Mouse (Mus musculus) midbrain, embryonic 10.5 days (tissue): Measurements from ENCODE around the gene Hpse2. TPM values are rescaled to one million over a fixed set of nuclear protein-coding genes. Genes with fewer than 3 reads are reported as not detected.
A peak's percentile ranks its signal among the peaks of the same experiment; 100 is the strongest.
"Not testable (repeated sequence)": the region's sequence is repeated elsewhere in the genome, so short reads cannot be mapped to it uniquely, and the experiment has no call there.

Experiments
- DNase-seq: peaks from one replicate; pipeline ENCODE4 v3.0.0-alpha.2; 2017; ENCODE audit warnings: low spot score
- H3K27ac ChIP-seq: fragments of 300-500 bp; sonication (generic); replicated peaks from 2 replicates; pipeline ENCODE4 v1.5.1; 2016; ENCODE audit warnings: mild to moderate bottlenecking
- H3K27me3 ChIP-seq: fragments of 300-500 bp; sonication (generic); 2 replicates; pipeline ENCODE4 v1.6.1; 2016; ENCODE audit warnings: low read depth, mild to moderate bottlenecking; ENCODE audit not compliant: poor library complexity, severe bottlenecking
- H3K36me3 ChIP-seq: fragments of 300-500 bp; sonication (generic); 2 replicates; pipeline ENCODE4 v1.6.1; 2016; ENCODE audit warnings: mild to moderate bottlenecking, moderate library complexity
- H3K4me1 ChIP-seq: fragments of 300-500 bp; sonication (generic); 2 replicates; pipeline ENCODE4 v1.6.1; 2016
- H3K4me3 ChIP-seq: fragments of 300-500 bp; sonication (generic); 2 replicates; pipeline ENCODE4 v1.5.1; 2016; ENCODE audit warnings: mild to moderate bottlenecking, moderate library complexity
- H3K9me3 ChIP-seq: fragments of 300-500 bp; sonication (generic); replicated peaks from 2 replicates; pipeline ENCODE4 v1.6.1; 2016; ENCODE audit warnings: mild to moderate bottlenecking
- WGBS: fragments of 180-500 bp; shearing (Covaris S2); methylation state at CpG from one replicate; pipeline ENCODE4 v1.1.7; 2016; 5-methylcytosine and 5-hydroxymethylcytosine counted together
- polyA plus RNA-seq: library from polyadenylated mRNA; unstranded; fragments of >200 nt; fragmentation: Nextera tagmentation; extraction: Ambion mirVana; gene quantifications from 2 replicates; pipeline ENCODE4 v1.2.1, GENCODE M21; 2016

Hpse2 gene
- polyA plus RNA-seq, 1 experiment from 2014 or later = 0.39 TPM

- H3K4me3 ChIP-seq = no peak overlapping the region
- no peak overlapping the region for H3K27ac ChIP-seq
- DNase-seq = no peak
- no peaks in the 10 kb centered on the region for H3K27me3 ChIP-seq
- WGBS = 89% methylated on average over 2 of the region's 2 CpGs
- no peaks in the 10 kb centered on the region for H3K36me3 ChIP-seq
- no peaks in the 10 kb centered on the region for H3K4me1 ChIP-seq
- no peaks in the 10 kb centered on the region for H3K9me3 ChIP-seq
These were observed 571.9 kb downstream of the Hpse2 start for GRCm38 (mm10) chr19:42816261-42816660.

- Histone ChIP-seq H3K36me3 (no peaks in the 10 kb centered on the region), H3K27ac (no peak overlapping the region), H3K27me3 (no peaks in the 10 kb centered on the region), H3K9me3 (no peaks in the 10 kb centered on the region), H3K4me3 (no peak overlapping the region), H3K4me1 (no peaks in the 10 kb centered on the region)
- no peak for DNase-seq
- 86% methylated on average over 5 of the region's 5 CpGs for WGBS
These were observed 578.0 kb downstream of the Hpse2 start for GRCm38 (mm10) chr19:42810140-42810539.

- Histone ChIP-seq H3K27me3 (no peaks in the 10 kb centered on the region), H3K9me3 (no peaks in the 10 kb centered on the region), H3K4me1 (no peaks in the 10 kb centered on the region), H3K27ac (no peak overlapping the region), H3K36me3 (no peaks in the 10 kb centered on the region), H3K4me3 (no peak overlapping the region)
- DNase-seq = no peak
- 91% methylated on average over 10 of the region's 10 CpGs for WGBS
These were observed 578.7 kb downstream of the Hpse2 start for GRCm38 (mm10) chr19:42809491-42809890.

- H3K27ac ChIP-seq = no peak overlapping the region
- WGBS = 80% methylated on average over 2 of the region's 2 CpGs
- H3K9me3 ChIP-seq = no peaks in the 10 kb centered on the region
These were observed 590.3 kb downstream of the Hpse2 start for GRCm38 (mm10) chr19:42797866-42798265.

GRCm38 (mm10) chr19:42795801-42796200 is 592.4 kb downstream of the Hpse2 start:
- Histone ChIP-seq H3K27ac (peak overlapping the region; percentile 79; the same call in 1 of the 2 replicates), H3K36me3 (no peaks in the 10 kb centered on the region), H3K27me3 (peaks cover 17% of the 10 kb centered on the region), H3K4me1 (peaks cover 11% of the 10 kb centered on the region), H3K4me3 (peak overlapping the region; percentile 62), H3K9me3 (no peaks in the 10 kb centered on the region)
- DNase-seq = no peak
- 41% methylated on average over 9 of the region's 9 CpGs for WGBS

More at GRCm38 (mm10) chr19:42797866-42798265, 590.3 kb downstream of the Hpse2 start:
- Histone ChIP-seq H3K36me3 (no peaks in the 10 kb centered on the region), H3K27me3 (peaks cover 17% of the 10 kb centered on the region), H3K4me1 (peaks cover 11% of the 10 kb centered on the region), H3K4me3 (no peak overlapping the region)
- no peak for DNase-seq

- no peaks in the 10 kb centered on the region for H3K9me3 ChIP-seq
- peak; percentile 91 for DNase-seq
- 3% methylated on average over 31 of the region's 31 CpGs for WGBS
- peaks cover 11% of the 10 kb centered on the region for H3K4me1 ChIP-seq
- peak overlapping the region; percentile 79 for H3K27ac ChIP-seq
- H3K27me3 ChIP-seq = peaks cover 17% of the 10 kb centered on the region
- H3K36me3 ChIP-seq = no peaks in the 10 kb centered on the region
- peak overlapping the region; percentile 62 for H3K4me3 ChIP-seq
These were observed 593.1 kb downstream of the Hpse2 start for GRCm38 (mm10) chr19:42794914-42795613.

GRCm38 (mm10) chr19:42788311-42788710 is 599.8 kb downstream of the Hpse2 start:
- Histone ChIP-seq H3K9me3 (no peaks in the 10 kb centered on the region), H3K4me3 (no peak overlapping the region), H3K36me3 (no peaks in the 10 kb centered on the region), H3K4me1 (peaks cover 30% of the 10 kb centered on the region), H3K27ac (no peak overlapping the region), H3K27me3 (peaks cover 14% of the 10 kb centered on the region)
- WGBS = 64% methylated on average over 5 of the region's 5 CpGs
- DNase-seq = no peak

GRCm38 (mm10) chr19:42785562-42786220 is 602.5 kb downstream of the Hpse2 start:
- Histone ChIP-seq H3K27ac (peak overlapping the region; percentile 69), H3K27me3 (peaks cover 14% of the 10 kb centered on the region), H3K4me1 (peaks cover 30% of the 10 kb centered on the region), H3K9me3 (no peaks in the 10 kb centered on the region), H3K36me3 (no peaks in the 10 kb centered on the region), H3K4me3 (peak overlapping the region; percentile 21; the same call in 1 of the 2 replicates)
- DNase-seq = no peak
- WGBS = 29% methylated on average over 8 of the region's 8 CpGs

- Histone ChIP-seq H3K4me3 (no peak overlapping the region), H3K27ac (peak overlapping the region; percentile 69), H3K27me3 (peaks cover 14% of the 10 kb centered on the region), H3K9me3 (no peaks in the 10 kb centered on the region), H3K36me3 (no peaks in the 10 kb centered on the region), H3K4me1 (peaks cover 31% of the 10 kb centered on the region)
- DNase-seq = no peak
- WGBS = 28% methylated on average over 2 of the region's 2 CpGs
These were observed 603.0 kb downstream of the Hpse2 start for GRCm38 (mm10) chr19:42785129-42785528.

GRCm38 (mm10) chr19:42780156-42780538 is 608.0 kb downstream of the Hpse2 start:
- not testable (repeated sequence) for H3K9me3 ChIP-seq, H3K27me3 ChIP-seq, DNase-seq, H3K36me3 ChIP-seq
- peaks cover 24% of the 10 kb centered on the region for H3K4me1 ChIP-seq
- peak overlapping the region; percentile 92 for H3K27ac ChIP-seq
- H3K4me3 ChIP-seq = peak overlapping the region; percentile 69
- WGBS = 54% methylated on average over 7 of the region's 7 CpGs

GRCm38 (mm10) chr19:42779531-42780155 is 608.5 kb downstream of the Hpse2 start, which contains the start of gene Hps1:
Gene Hps1, minus strand, starts transcription at chr19:42779978.
- Histone ChIP-seq H3K4me1 (peaks cover 19% of the 10 kb centered on the region), H3K27ac (peak within 1 kb of the TSS; percentile 92), H3K4me3 (peak within 1 kb of the TSS; percentile 69), H3K9me3 (no peaks in the 10 kb centered on the region), H3K27me3 (no peaks in the 10 kb centered on the region), H3K36me3 (no peaks in the 10 kb centered on the region)
- WGBS = under 1% methylated on average over 43 of the region's 43 CpGs
- DNase-seq = peak; percentile 89

- no peak for DNase-seq
- Histone ChIP-seq H3K4me3 (no peak overlapping the region), H3K9me3 (no peaks in the 10 kb centered on the region), H3K27ac (no peak overlapping the region), H3K4me1 (peaks cover 15% of the 10 kb centered on the region), H3K36me3 (no peaks in the 10 kb centered on the region), H3K27me3 (no peaks in the 10 kb centered on the region)
- WGBS = 83% methylated on average over 5 of the region's 5 CpGs
These were observed 610.4 kb downstream of the Hpse2 start for GRCm38 (mm10) chr19:42777801-42778200.

GRCm38 (mm10) chr19:42776813-42777212 is 611.3 kb downstream of the Hpse2 start:
- Histone ChIP-seq H3K9me3 (no peaks in the 10 kb centered on the region), H3K27ac (no peak overlapping the region), H3K36me3 (no peaks in the 10 kb centered on the region), H3K4me3 (no peak overlapping the region), H3K27me3 (no peaks in the 10 kb centered on the region), H3K4me1 (peaks cover 15% of the 10 kb centered on the region)
- WGBS = 95% methylated on average over 1 of the region's 1 CpGs
- no peak for DNase-seq
